Mouse (Mus musculus): ENCODE measurements at regions not wholly inside any gene's neighbourhood (a gene's known extent, or its start where the extent isn't known, plus 50 kb on each side); places are given as distances from the start of the nearest gene placed in this dataset.
A peak's percentile ranks its signal among the peaks of the same experiment; 100 is the strongest.

- H3K27me3 ChIP-seq (ENCODE audit: insufficient read depth, low read length), result no peaks in the 10 kb centered on the region
- H3K27ac ChIP-seq, result no peak overlapping the region
- 80% methylated on average over 7 of the region's 7 CpGs for WGBS
- TF ChIP-seq CTCF (IDR thresholded peaks at IDR 0.05; ENCODE audit: low read depth), result no peak
- DNase-seq (ENCODE audit: low spot score) (no peak), ATAC-seq (replicated peaks; ENCODE audit: low FRiP score, low read depth) (no peak)
- no peaks in the 10 kb centered on the region for H3K4me1 ChIP-seq (replicated peaks; ENCODE audit: insufficient read depth, low read length)
- no peak overlapping the region for H3K4me3 ChIP-seq (replicated peaks; ENCODE audit: low read depth, low read length)
- no peak overlapping the region for H3K4me2 ChIP-seq (ENCODE audit: low read length)
- H3K9me3 ChIP-seq (replicated peaks; ENCODE audit: low read length), result no peaks in the 10 kb centered on the region
- H3K9ac ChIP-seq (ENCODE audit: low read depth, low read length), result no peak overlapping the region
- H3K36me3 ChIP-seq (ENCODE audit: insufficient read depth, low read length), result no peaks in the 10 kb centered on the region
Measured at GRCm38 (mm10) chr8:89219156-89219555, 175.2 kb upstream of the Sall1 start.

GRCm38 (mm10) chr8:89217689-89218088 lies 173.7 kb upstream of the Sall1 start:
- Histone ChIP-seq H3K9ac (ENCODE audit: low read depth, low read length) (no peak overlapping the region), H3K36me3 (ENCODE audit: insufficient read depth, low read length) (no peaks in the 10 kb centered on the region), H3K4me2 (ENCODE audit: low read length) (no peak overlapping the region), H3K9me3 (replicated peaks; ENCODE audit: low read length) (no peaks in the 10 kb centered on the region), H3K27me3 (ENCODE audit: insufficient read depth, low read length) (no peaks in the 10 kb centered on the region), H3K27ac (no peak overlapping the region), H3K4me1 (replicated peaks; ENCODE audit: insufficient read depth, low read length) (no peaks in the 10 kb centered on the region), H3K4me3 (replicated peaks; ENCODE audit: low read depth, low read length) (no peak overlapping the region)
- no peak for TF ChIP-seq CTCF (IDR thresholded peaks at IDR 0.05; ENCODE audit: low read depth)
- WGBS, result 71% methylated on average over 2 of the region's 2 CpGs
- DNase-seq (ENCODE audit: low spot score), result no peak
- ATAC-seq (replicated peaks; ENCODE audit: low FRiP score, low read depth), result no peak

DNA sequence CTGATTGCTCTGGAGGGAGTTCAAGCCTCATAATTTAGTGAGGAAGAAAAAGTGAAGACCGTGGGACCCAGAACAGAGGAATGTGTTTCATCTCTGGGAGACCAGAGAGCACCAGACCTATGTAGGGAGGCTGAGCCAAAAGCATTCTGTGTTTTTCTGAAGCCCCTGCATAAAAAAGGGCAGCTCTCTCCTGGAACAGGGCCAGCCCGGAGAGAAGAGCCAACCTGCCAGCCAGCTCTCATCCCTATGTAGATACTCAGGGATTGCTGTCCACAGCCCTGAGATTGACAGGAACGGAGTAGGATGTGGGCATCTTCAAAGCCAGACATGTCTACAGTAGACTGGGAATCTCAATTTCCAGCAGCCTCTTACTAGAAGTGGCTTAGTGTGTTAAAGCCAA lies 168.0 kb upstream of the Sall1 start:
- no peak for TF ChIP-seq CTCF (IDR thresholded peaks at IDR 0.05; ENCODE audit: low read depth)
- no peak overlapping the region for H3K9ac ChIP-seq (ENCODE audit: low read depth, low read length)
- no peaks in the 10 kb centered on the region for H3K36me3 ChIP-seq (ENCODE audit: insufficient read depth, low read length)
- ATAC-seq (replicated peaks; ENCODE audit: low FRiP score, low read depth) (no peak), DNase-seq (ENCODE audit: low spot score) (no peak)
- H3K9me3 ChIP-seq (replicated peaks; ENCODE audit: low read length), result no peaks in the 10 kb centered on the region
- 72% methylated on average over 3 of the region's 3 CpGs for WGBS
- H3K4me3 ChIP-seq (replicated peaks; ENCODE audit: low read depth, low read length), result no peak overlapping the region
- H3K4me2 ChIP-seq (ENCODE audit: low read length), result no peak overlapping the region
- no peak overlapping the region for H3K27ac ChIP-seq
- H3K27me3 ChIP-seq (ENCODE audit: insufficient read depth, low read length), result no peaks in the 10 kb centered on the region
- no peaks in the 10 kb centered on the region for H3K4me1 ChIP-seq (replicated peaks; ENCODE audit: insufficient read depth, low read length)

GRCm38 (mm10) chr8:89210684-89211083 lies 166.7 kb upstream of the Sall1 start:
- Histone ChIP-seq H3K36me3 (ENCODE audit: insufficient read depth, low read length) (no peaks in the 10 kb centered on the region), H3K27me3 (ENCODE audit: insufficient read depth, low read length) (no peaks in the 10 kb centered on the region), H3K4me1 (replicated peaks; ENCODE audit: insufficient read depth, low read length) (no peaks in the 10 kb centered on the region), H3K27ac (no peak overlapping the region), H3K9ac (ENCODE audit: low read depth, low read length) (no peak overlapping the region), H3K9me3 (replicated peaks; ENCODE audit: low read length) (no peaks in the 10 kb centered on the region), H3K4me2 (ENCODE audit: low read length) (no peak overlapping the region), H3K4me3 (replicated peaks; ENCODE audit: low read depth, low read length) (no peak overlapping the region)
- ATAC-seq (replicated peaks; ENCODE audit: low FRiP score, low read depth) (no peak), DNase-seq (ENCODE audit: low spot score) (no peak)
- WGBS, result 61% methylated on average over 1 of the region's 1 CpGs
- no peak for TF ChIP-seq CTCF (IDR thresholded peaks at IDR 0.05; ENCODE audit: low read depth)

GRCm38 (mm10) chr8:89207891-89208290 lies 163.9 kb upstream of the Sall1 start:
- ATAC-seq (replicated peaks; ENCODE audit: low FRiP score, low read depth), result no peak
- H3K36me3 ChIP-seq (ENCODE audit: insufficient read depth, low read length), result no peaks in the 10 kb centered on the region
- no peak for DNase-seq (ENCODE audit: low spot score)
- no peaks in the 10 kb centered on the region for H3K4me1 ChIP-seq (replicated peaks; ENCODE audit: insufficient read depth, low read length)
- no peak overlapping the region for H3K4me2 ChIP-seq (ENCODE audit: low read length)
- 80% methylated on average over 2 of the region's 2 CpGs for WGBS
- H3K9me3 ChIP-seq (replicated peaks; ENCODE audit: low read length), result no peaks in the 10 kb centered on the region
- no peak overlapping the region for H3K27ac ChIP-seq
- no peak for TF ChIP-seq CTCF (IDR thresholded peaks at IDR 0.05; ENCODE audit: low read depth)
- H3K27me3 ChIP-seq (ENCODE audit: insufficient read depth, low read length), result no peaks in the 10 kb centered on the region
- H3K4me3 ChIP-seq (replicated peaks; ENCODE audit: low read depth, low read length), result no peak overlapping the region
- no peak overlapping the region for H3K9ac ChIP-seq (ENCODE audit: low read depth, low read length)

DNA sequence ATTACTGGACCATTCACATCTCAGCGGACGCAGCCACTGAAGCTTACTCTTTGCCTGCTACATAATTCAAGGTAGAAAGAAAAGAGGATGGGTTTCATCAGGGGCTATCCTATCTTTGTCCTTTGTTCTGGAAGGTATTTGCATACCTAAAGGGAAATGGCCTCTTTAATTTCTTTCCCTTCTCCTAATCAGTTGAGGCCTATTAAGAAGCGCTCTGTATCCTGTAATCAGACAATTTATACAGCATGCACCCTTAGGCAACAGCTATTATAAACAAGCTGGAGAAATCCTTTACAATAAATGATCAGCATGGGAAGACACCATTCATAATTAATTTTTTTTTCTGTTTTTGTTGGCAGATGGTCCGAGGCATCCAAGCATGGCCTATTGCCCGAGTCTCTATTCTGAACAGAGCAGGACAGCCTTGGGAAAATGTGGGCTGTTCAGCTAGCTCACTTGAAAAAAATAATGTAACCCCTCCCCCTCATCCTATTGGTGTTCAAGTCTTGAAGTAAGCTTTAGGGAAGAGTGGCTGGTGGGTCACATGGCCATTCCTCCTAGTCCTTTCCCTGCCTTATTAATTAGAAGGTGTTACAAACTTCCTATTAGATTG lies 158.6 kb upstream of the Sall1 start:
- TF ChIP-seq CTCF (IDR thresholded peaks at IDR 0.05; ENCODE audit: low read depth), result no peak
- peak; percentile 1 for DNase-seq (ENCODE audit: low spot score)
- WGBS, result 69% methylated on average over 5 of the region's 5 CpGs

GRCm38 (mm10) chr8:89200301-89200700 lies 156.3 kb upstream of the Sall1 start:
- H3K4me2 ChIP-seq (ENCODE audit: low read length), result no peak overlapping the region
- no peaks in the 10 kb centered on the region for H3K4me1 ChIP-seq (replicated peaks; ENCODE audit: insufficient read depth, low read length)
- H3K9me3 ChIP-seq (replicated peaks; ENCODE audit: low read length), result no peaks in the 10 kb centered on the region
- H3K4me3 ChIP-seq (replicated peaks; ENCODE audit: low read depth, low read length), result no peak overlapping the region
- no peak overlapping the region for H3K27ac ChIP-seq
- ATAC-seq (replicated peaks; ENCODE audit: low FRiP score, low read depth) (no peak), DNase-seq (ENCODE audit: low spot score) (no peak)
- no peak for TF ChIP-seq CTCF (IDR thresholded peaks at IDR 0.05; ENCODE audit: low read depth)
- no peaks in the 10 kb centered on the region for H3K36me3 ChIP-seq (ENCODE audit: insufficient read depth, low read length)
- no peaks in the 10 kb centered on the region for H3K27me3 ChIP-seq (ENCODE audit: insufficient read depth, low read length)
- H3K9ac ChIP-seq (ENCODE audit: low read depth, low read length), result no peak overlapping the region
- whole genome bisulfite sequencing, result 63% methylated on average over 2 of the region's 2 CpGs

More for the DNA sequence above, 158.6 kb upstream of the Sall1 start:
- no peak overlapping the region for H3K4me2 ChIP-seq (ENCODE audit: low read length)
- no peaks in the 10 kb centered on the region for H3K27me3 ChIP-seq (ENCODE audit: insufficient read depth, low read length)
- no peak overlapping the region for H3K9ac ChIP-seq (ENCODE audit: low read depth, low read length)
- no peaks in the 10 kb centered on the region for H3K36me3 ChIP-seq (ENCODE audit: insufficient read depth, low read length)
- no peak for ATAC-seq (replicated peaks; ENCODE audit: low FRiP score, low read depth)
- H3K27ac ChIP-seq, result no peak overlapping the region
- H3K4me3 ChIP-seq (replicated peaks; ENCODE audit: low read depth, low read length), result no peak overlapping the region
- no peaks in the 10 kb centered on the region for H3K4me1 ChIP-seq (replicated peaks; ENCODE audit: insufficient read depth, low read length)
- H3K9me3 ChIP-seq (replicated peaks; ENCODE audit: low read length), result no peaks in the 10 kb centered on the region

All from kidney, postnatal 0 days (tissue).